Mouse (Mus musculus) midbrain, embryonic 10.5 days (tissue): ENCODE data around the gene Pcsk1n. TPM values are rescaled to one million over a fixed set of nuclear protein-coding genes. Genes with fewer than 3 reads are reported as not detected.
"Not testable (repeated sequence)": the region's sequence is repeated elsewhere in the genome, so short reads cannot be mapped to it uniquely, and the experiment has no call there.

Experiments used
- DNase-seq: peaks from one replicate; pipeline ENCODE4 v3.0.0-alpha.2; 2017; ENCODE audit warnings: low spot score
- H3K27ac ChIP-seq: fragments of 300-500 bp; sonication (generic); replicated peaks from 2 replicates; pipeline ENCODE4 v1.5.1; 2016; ENCODE audit warnings: mild to moderate bottlenecking
- H3K27me3 ChIP-seq: fragments of 300-500 bp; sonication (generic); 2 replicates; pipeline ENCODE4 v1.6.1; 2016; ENCODE audit warnings: low read depth, mild to moderate bottlenecking; ENCODE audit not compliant: poor library complexity, severe bottlenecking
- H3K36me3 ChIP-seq: fragments of 300-500 bp; sonication (generic); 2 replicates; pipeline ENCODE4 v1.6.1; 2016; ENCODE audit warnings: mild to moderate bottlenecking, moderate library complexity
- H3K4me1 ChIP-seq: fragments of 300-500 bp; sonication (generic); 2 replicates; pipeline ENCODE4 v1.6.1; 2016
- H3K4me3 ChIP-seq: fragments of 300-500 bp; sonication (generic); 2 replicates; pipeline ENCODE4 v1.5.1; 2016; ENCODE audit warnings: mild to moderate bottlenecking, moderate library complexity
- H3K9me3 ChIP-seq: fragments of 300-500 bp; sonication (generic); replicated peaks from 2 replicates; pipeline ENCODE4 v1.6.1; 2016; ENCODE audit warnings: mild to moderate bottlenecking
- WGBS: fragments of 180-500 bp; shearing (Covaris S2); methylation state at CpG from one replicate; pipeline ENCODE4 v1.1.7; 2016; 5-methylcytosine and 5-hydroxymethylcytosine counted together
- polyA plus RNA-seq: library from polyadenylated mRNA; unstranded; fragments of >200 nt; fragmentation: Nextera tagmentation; extraction: Ambion mirVana; gene quantifications from 2 replicates; pipeline ENCODE4 v1.2.1, GENCODE M21; 2016

The Pcsk1n gene
- polyA plus RNA-seq, 1 experiment from 2014 or later = 13.3 TPM

DNA sequence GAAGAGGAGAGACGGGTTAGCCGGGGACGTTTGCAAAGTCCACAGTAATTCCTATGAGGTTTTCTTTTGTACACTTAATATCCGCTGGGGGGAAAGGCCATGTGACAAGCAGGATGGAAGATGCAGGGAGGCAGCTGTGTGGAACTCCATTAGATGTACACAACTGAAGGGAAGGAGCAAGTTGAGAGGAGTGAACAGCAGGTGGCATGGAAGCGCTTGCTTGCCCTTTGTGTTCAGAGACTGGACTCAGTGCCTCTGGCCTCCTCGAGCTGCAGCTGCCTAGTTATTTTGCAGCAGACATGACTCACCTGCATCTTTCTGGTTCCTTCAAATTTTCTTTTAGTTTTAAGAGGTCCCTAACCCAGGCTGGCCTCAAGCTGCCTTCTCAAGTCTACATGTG is 9.1 kb upstream of the Pcsk1n start:
- peaks cover 20% of the 10 kb centered on the region for H3K36me3 ChIP-seq
- H3K27me3 ChIP-seq = no peaks in the 10 kb centered on the region
- no peak overlapping the region for H3K27ac ChIP-seq
- no peaks in the 10 kb centered on the region for H3K4me1 ChIP-seq
- H3K4me3 ChIP-seq = no peak overlapping the region
- WGBS = 54% methylated on average over 6 of the region's 6 CpGs
- no peak for DNase-seq
- peaks cover 7% of the 10 kb centered on the region for H3K9me3 ChIP-seq

DNA sequence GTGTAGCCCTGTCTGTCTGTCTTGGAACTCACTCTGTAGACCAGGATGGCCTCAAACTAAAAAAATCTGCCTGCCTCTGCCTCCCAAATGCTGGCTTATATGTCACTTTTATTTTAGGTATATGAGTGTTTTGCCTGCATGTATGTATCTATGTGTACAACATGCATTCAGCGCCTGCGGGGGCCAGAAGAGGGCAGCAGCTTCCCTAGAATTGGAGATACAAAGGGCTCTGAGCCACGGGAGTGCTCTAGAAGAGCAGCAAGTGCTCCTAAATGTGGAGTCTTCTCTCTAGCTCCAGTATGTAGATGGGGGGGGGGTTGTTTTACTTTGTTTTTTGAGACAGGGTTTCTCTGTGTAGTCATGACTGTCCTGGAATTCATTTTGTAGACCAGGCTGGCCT is 4.0 kb upstream of the Pcsk1n start:
- not testable (repeated sequence) for H3K36me3 ChIP-seq, H3K4me3 ChIP-seq, DNase-seq, H3K27ac ChIP-seq, H3K9me3 ChIP-seq
- H3K27me3 ChIP-seq = peaks cover 12% of the 10 kb centered on the region
- WGBS = 26% methylated on average over 3 of the region's 3 CpGs
- H3K4me1 ChIP-seq = peaks cover 17% of the 10 kb centered on the region

DNA sequence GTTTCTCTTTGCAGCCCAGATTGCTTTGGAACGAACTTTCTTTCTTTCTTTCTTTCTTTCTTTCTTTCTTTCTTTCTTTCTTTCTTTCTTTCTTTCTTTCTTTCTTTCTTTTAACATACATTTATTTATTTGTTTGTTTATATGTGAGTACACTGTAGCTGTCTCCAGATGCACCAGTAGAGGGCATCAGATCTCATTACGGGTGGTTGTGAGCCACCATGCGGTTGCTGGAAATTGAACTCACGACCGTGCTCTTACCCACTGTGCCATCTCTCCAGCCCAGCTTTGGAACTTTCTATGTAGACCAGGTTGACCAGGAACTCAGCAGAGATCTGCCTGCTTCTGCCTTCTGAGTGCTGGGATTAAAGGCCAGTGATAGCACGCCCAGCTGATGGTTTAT is 1.7 kb upstream of the Pcsk1n start:
- not testable (repeated sequence) for H3K36me3 ChIP-seq, DNase-seq, H3K4me3 ChIP-seq, H3K27ac ChIP-seq
- Histone ChIP-seq H3K4me1 (peaks cover 31% of the 10 kb centered on the region), H3K9me3 (peaks cover 19% of the 10 kb centered on the region), H3K27me3 (peaks cover 35% of the 10 kb centered on the region)
- WGBS = 73% methylated on average over 6 of the region's 6 CpGs

DNA sequence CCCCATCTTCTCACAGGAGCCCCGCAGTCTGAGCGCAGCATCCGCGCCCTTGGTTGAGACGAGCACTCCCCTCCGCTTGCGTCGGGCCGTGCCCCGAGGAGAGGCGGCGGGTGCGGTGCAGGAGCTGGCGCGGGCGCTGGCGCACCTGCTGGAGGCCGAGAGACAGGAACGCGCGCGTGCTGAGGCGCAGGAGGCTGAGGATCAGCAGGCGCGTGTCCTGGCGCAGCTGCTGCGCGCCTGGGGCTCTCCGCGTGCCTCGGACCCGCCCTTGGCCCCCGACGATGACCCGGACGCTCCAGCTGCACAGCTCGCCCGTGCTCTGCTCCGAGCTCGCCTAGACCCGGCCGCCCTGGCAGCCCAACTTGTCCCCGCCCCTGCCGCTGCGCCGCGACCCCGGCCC is 2.4 kb downstream of the Pcsk1n start:
- H3K27me3 ChIP-seq = peaks cover 74% of the 10 kb centered on the region
- H3K27ac ChIP-seq = peak overlapping the region; percentile 67
- peaks cover 27% of the 10 kb centered on the region for H3K9me3 ChIP-seq

DNA sequence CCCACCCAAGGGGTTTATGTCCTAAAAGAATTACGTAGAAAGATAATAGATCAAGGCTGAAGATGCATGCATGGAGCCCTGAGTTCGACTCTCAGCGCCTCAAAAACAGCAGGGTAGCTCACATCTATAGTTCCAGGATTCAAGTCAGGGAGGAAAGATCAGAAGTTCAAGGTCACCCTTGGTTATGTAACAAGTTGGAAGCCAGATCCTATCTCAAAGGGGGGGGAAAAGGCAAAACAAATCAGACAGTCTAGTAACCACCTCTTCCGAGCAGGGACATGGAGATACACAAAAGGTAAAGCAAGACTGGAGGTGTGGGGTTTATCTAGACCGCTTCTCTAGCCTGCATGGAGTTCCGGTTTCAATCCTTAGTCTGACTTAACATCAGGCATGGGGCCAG is 6.6 kb downstream of the Pcsk1n start:
- H3K36me3 ChIP-seq = peaks cover 24% of the 10 kb centered on the region
- H3K4me1 ChIP-seq = peaks cover 32% of the 10 kb centered on the region
- H3K4me3 ChIP-seq = no peak overlapping the region
- H3K27me3 ChIP-seq = peaks cover 83% of the 10 kb centered on the region
- peaks cover 29% of the 10 kb centered on the region for H3K9me3 ChIP-seq
- 76% methylated on average over 6 of the region's 6 CpGs for WGBS
- H3K27ac ChIP-seq = no peak overlapping the region
- DNase-seq = no peak

More for the DNA sequence above, 2.4 kb downstream of the Pcsk1n start:
- Histone ChIP-seq H3K36me3 (no peaks in the 10 kb centered on the region), H3K4me3 (peak overlapping the region; percentile 49), H3K4me1 (peaks cover 34% of the 10 kb centered on the region)
- WGBS = 15% methylated on average over 47 of the region's 48 CpGs
- peak; percentile 41 for DNase-seq

DNA sequence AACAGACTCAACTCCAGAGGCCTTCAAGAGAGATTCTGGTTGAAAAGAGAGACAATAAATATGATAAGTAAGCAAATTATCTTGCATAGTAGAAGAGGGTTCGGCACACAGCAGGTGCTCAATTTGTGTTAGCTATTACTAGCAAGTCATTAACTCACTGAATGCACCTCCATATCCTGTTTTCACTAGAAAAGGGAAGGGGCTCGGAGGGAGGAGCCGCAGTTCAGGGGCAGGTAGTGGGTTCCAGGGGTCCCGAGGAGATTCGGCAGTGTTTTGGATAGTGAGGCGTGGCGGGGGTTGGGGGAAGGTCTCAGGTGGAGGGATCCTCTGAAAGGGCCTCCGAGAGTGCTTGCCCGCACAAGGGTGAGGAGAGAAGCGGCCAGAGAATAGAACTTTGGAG is 7.5 kb downstream of the Pcsk1n start:
- H3K9me3 ChIP-seq = peaks cover 32% of the 10 kb centered on the region
- H3K4me1 ChIP-seq = peaks cover 27% of the 10 kb centered on the region
- H3K36me3 ChIP-seq = peaks cover 33% of the 10 kb centered on the region
- peak overlapping the region; percentile 20; the same call in 1 of the 2 replicates for H3K4me3 ChIP-seq
- 8% methylated on average over 10 of the region's 10 CpGs for WGBS
- peaks cover 75% of the 10 kb centered on the region for H3K27me3 ChIP-seq
- no peak overlapping the region for H3K27ac ChIP-seq
- DNase-seq = no peak

DNA sequence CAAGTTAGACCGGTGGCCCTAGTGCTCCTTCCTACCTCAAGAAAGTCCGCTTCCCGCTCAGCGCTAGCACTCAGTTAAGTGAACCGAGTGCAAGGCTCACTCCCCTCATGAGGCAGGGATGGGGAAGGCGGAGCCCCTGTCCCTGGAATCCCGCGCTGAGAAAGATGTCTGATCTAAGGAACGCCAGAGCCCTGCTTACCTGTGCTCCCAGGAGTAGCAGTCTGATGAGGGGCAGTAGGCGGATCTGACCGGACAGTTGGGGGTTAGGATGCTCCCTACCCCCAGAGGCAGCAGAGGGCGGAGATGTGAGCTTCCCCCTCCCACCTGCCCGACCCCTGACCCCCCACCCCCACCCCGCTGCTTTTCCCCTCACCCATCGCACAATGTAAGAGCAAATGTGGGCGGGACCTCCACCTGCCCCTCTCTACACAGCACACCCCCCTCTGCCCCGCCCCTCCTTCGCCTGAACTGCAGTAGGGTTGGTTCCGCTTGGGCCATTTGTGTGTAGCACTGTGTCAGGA is 8.7 kb downstream of the Pcsk1n start, which contains the start of gene Eras:
TSS of gene Eras (minus strand) at position 338 of the 521 bp plus-strand sequence.
- peaks cover 63% of the 10 kb centered on the region for H3K27me3 ChIP-seq
- WGBS = 14% methylated on average over 19 of the region's 19 CpGs
- no peak for DNase-seq
- peaks cover 45% of the 10 kb centered on the region for H3K36me3 ChIP-seq
- peak within 1 kb of the TSS; percentile 20; the same call in 1 of the 2 replicates for H3K4me3 ChIP-seq
- H3K9me3 ChIP-seq = peaks cover 23% of the 10 kb centered on the region
- H3K4me1 ChIP-seq = peaks cover 14% of the 10 kb centered on the region
- H3K27ac ChIP-seq = no peak within 1 kb of the TSS

DNA sequence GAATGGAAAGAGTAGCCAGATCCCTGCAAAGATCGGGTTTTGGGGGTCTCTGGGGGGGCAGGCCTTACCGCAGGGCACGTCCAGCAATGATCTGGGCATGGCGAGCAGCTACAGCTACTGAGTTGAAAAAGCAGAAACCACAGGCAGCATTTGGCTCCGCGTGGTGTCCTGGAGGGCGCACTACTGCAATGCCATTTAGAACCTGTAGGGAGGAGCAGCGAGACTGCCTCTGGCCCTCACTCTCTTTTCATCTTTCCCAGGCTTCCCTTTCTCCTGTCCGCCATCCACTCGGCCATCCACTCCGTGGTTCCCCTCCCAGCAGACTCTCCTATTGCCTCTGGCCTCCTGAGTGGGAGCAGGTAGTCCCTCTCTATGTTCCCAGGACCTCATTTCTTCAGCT is 17.3 kb downstream of the Pcsk1n start:
- Histone ChIP-seq H3K36me3 (peaks cover 89% of the 10 kb centered on the region), H3K4me1 (no peaks in the 10 kb centered on the region), H3K27ac (no peak overlapping the region), H3K27me3 (no peaks in the 10 kb centered on the region), H3K9me3 (peaks cover 2% of the 10 kb centered on the region; the same call in 1 of the 2 replicates), H3K4me3 (no peak overlapping the region)
- no peak for DNase-seq
- WGBS = 60% methylated on average over 11 of the region's 11 CpGs

DNA sequence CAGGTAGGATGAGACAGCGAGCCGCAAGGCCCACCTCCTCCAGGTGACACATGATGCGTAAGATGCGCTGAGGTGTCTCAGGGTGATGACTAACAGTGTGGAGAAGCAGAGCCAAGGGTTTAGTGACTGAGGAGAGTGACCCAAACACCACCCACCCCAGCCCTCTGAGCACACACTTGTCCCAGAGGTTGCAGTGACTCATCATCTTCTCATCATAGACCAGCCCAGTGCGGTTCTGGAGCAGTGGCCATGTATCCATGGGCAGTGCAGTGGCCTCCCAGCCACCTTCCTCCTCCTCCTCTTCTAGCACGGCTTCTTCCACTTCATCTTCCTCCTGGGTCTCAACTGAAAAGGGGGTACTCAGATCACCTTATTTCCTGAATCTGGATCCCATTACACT is 18.0 kb downstream of the Pcsk1n start:
- Histone ChIP-seq H3K27me3 (no peaks in the 10 kb centered on the region), H3K4me3 (no peak overlapping the region), H3K27ac (no peak overlapping the region), H3K36me3 (peaks cover 86% of the 10 kb centered on the region), H3K9me3 (no peaks in the 10 kb centered on the region; the same call in 1 of the 2 replicates), H3K4me1 (no peaks in the 10 kb centered on the region)
- 99% methylated on average over 6 of the region's 6 CpGs for WGBS
- no peak for DNase-seq

DNA sequence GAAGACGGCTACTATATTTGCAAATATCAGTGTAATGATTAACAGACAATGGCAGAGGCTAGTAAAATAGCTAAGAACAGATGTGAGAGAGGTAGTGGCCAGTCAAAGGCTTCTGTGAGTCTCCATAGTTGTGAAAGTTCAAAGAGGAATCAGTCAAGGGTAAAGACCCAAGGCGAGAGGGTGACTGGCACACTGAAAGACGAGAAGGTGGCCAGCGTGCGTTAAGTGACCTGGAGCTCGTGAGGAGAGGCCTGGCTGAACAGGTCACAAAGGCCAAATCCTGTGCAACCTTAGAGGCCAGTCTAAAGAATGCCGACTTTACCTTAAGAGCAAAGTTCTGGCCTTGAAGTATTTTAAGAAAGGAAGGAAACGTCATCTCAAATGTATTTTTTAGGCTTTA is 26.0 kb downstream of the Pcsk1n start:
- H3K27me3 ChIP-seq = no peaks in the 10 kb centered on the region
- peaks cover 8% of the 10 kb centered on the region; the same call in 1 of the 2 replicates for H3K9me3 ChIP-seq
- H3K27ac ChIP-seq = no peak overlapping the region
- no peak overlapping the region for H3K4me3 ChIP-seq
- WGBS = 76% methylated on average over 8 of the region's 8 CpGs
- H3K4me1 ChIP-seq = peaks cover 12% of the 10 kb centered on the region
- peaks cover 36% of the 10 kb centered on the region for H3K36me3 ChIP-seq
- DNase-seq = no peak

DNA sequence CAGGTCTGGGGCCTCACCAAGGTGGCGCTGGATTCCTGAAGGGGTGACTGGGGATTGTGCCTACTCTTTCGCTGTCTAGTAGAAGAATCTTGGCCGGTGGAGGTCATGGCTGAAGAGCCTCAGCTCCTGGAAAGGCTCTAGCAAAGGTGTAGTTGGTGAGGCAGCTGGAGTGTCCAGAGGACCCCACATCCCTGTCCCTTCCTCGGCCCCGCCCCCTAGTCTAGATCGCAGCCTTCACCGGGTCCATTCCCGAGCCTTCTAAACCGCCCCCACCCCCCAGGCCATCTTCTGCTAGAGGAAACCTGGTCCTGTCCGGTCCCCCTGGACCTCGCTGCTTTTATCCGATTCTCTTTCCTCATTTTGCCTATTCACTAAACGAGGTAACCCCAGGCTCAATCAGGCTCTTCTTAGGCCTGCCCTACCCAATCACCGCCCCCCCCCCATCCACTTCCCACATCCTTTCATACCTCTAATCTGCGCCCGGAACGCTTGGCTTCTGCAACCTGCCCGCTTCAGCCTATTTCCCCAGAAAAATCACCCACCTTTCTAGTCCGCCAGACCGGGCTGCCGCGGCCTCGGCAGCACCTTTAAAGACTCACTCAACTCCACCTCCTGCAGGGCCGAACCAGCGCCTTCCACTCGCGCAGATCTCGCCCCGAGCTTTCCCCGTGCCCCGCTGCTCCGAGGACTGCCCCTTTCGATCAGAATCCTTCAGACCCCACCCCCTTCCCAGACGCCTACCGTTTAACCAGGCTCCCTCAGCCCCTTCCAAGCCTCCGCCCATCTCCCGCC is 27.7 kb downstream of the Pcsk1n start, which contains the start of gene Hdac6:
TSS of gene Hdac6 (minus strand) at position 782 of the 792 bp plus-strand sequence.
- WGBS = 25% methylated on average over 36 of the region's 37 CpGs
- H3K4me3 ChIP-seq = peak within 1 kb of the TSS; percentile 60
- peak within 1 kb of the TSS; percentile 85 for H3K27ac ChIP-seq
- H3K4me1 ChIP-seq = peaks cover 12% of the 10 kb centered on the region
- peak; percentile 31 for DNase-seq
- H3K27me3 ChIP-seq = no peaks in the 10 kb centered on the region
- H3K36me3 ChIP-seq = peaks cover 22% of the 10 kb centered on the region
- peaks cover 12% of the 10 kb centered on the region; the same call in 1 of the 2 replicates for H3K9me3 ChIP-seq

DNA sequence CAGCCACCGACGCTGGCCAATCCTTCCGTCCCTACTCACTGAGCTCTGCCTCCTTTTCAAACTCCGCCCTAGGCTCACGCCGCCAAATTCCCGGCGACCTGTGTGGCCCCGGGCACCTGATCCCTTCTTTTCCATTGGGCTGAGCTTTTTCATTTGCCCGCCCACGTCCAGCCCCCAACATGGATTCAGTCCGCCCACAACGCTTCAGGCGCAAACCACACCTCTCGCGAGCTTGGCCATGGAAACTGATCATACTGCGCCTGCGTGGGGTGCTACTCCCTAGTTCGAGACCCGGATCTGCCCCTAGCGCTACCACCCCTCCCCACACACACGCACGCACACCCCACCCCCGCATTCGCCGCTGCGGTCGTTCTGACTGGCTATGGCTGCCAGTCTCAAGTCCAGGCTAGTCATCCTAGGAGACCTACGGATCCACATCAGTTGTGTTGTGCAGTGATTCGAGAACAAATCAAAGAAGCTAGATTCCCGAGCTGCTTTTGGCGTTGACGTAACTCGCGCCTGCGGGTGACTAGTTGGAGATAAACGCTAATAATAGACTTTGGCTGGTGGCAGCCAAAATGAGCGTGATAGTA is 28.4 kb downstream of the Pcsk1n start:
- peak; percentile 93 for DNase-seq
- H3K27ac ChIP-seq = peak overlapping the region; percentile 85
- H3K36me3 ChIP-seq = peaks cover 21% of the 10 kb centered on the region
- H3K4me1 ChIP-seq = peaks cover 12% of the 10 kb centered on the region
- peaks cover 12% of the 10 kb centered on the region; the same call in 1 of the 2 replicates for H3K9me3 ChIP-seq
- H3K27me3 ChIP-seq = no peaks in the 10 kb centered on the region
- WGBS = 17% methylated on average over 38 of the region's 38 CpGs
- peak overlapping the region; percentile 60 for H3K4me3 ChIP-seq
